Mouse (Mus musculus): Measurements from ENCODE around the gene Pou2f2. TPM values are rescaled to one million over a fixed set of nuclear protein-coding genes. Genes with fewer than 3 reads are reported as not detected.
A peak's percentile ranks its signal among the peaks of the same experiment; 100 is the strongest.

Pou2f2 gene
- total RNA-seq, 2 experiments from 2014 or later: 7.1 to 11.8 TPM

- no peak for DNase-seq (ENCODE audit: extremely low spot score in 1 of 2, low spot score in 1 of 2)
Observed at GRCm38 (mm10) chr7:25151916-25152556, 27.5 kb downstream of the Pou2f2 start.

DNA sequence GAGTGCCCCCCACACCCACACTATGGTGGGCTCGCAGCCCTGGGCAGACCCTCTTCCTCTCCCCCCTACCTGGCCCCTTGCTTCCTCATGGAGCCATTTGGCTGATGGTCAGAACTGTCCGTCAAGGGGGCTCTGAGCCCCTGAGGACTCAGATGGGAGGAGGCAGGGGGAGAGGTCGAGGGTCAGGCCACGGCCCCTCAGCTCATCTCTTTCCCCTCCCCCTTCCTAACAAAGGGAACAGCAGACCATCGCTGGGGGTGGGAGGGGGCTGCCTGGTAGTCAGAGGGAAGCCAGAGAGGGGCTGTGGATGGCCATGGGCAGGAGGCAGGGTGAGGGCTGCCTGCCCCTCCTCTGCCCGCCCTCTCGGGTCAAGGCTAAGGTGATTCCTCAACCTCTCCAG lies 28.5 kb downstream of the Pou2f2 start:
- no peak for DNase-seq (ENCODE audit: extremely low spot score in 1 of 2, low spot score in 1 of 2)

DNA sequence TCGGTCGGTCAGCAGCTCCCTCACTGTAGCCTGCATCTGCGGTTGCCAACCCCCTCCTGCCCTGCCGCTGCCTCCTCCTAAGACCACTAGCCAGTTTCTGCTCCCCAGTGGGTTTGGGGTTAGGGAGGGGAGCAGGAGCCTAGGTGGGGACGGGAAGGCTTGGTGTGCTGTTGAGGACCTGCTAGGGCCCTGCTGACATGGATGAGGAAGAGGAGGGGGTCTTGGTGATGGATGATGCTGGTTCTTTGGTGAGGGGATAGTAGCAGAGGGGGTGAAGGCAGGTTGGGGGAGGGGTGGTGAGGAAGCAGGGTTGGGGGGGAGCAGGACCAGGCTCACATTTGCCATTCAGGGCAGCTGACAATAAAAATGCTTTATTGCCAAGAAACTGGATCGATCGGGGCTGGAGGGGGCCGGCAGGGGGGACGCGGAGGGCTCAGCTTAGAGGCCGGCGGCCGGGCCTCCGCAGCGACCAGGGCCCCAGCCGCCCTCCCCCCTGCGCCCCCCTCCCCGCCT lies 29.3 kb downstream of the Pou2f2 start:
- DNase-seq (ENCODE audit: extremely low spot score in 1 of 2, low spot score in 1 of 2): no peak

DNA sequence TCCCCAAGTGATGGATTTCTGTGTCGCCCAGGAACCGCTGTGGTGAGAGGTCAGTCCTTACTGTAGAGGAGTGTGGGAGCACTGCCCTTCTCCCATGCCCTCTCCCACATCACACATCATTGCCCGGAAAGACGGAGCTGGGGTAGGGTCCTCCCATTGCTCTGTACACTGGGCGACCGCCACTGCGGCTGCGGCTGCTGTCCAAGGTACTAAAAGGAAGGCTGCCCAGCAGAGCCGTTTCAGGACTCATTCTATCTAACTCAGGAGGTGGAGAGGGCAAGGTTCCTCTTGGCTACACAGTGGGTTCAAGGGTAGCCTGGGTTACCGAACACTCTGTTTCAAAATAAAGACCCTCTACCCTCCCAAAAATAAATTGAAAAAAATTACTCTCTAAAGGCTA lies 33.6 kb downstream of the Pou2f2 start:
- DNase-seq (ENCODE audit: extremely low spot score in 1 of 2, low spot score in 1 of 2): no peak

- DNase-seq (ENCODE audit: extremely low spot score in 1 of 2, low spot score in 1 of 2): no peak
Observed at GRCm38 (mm10) chr7:25141761-25142160, 37.8 kb downstream of the Pou2f2 start.

DNA sequence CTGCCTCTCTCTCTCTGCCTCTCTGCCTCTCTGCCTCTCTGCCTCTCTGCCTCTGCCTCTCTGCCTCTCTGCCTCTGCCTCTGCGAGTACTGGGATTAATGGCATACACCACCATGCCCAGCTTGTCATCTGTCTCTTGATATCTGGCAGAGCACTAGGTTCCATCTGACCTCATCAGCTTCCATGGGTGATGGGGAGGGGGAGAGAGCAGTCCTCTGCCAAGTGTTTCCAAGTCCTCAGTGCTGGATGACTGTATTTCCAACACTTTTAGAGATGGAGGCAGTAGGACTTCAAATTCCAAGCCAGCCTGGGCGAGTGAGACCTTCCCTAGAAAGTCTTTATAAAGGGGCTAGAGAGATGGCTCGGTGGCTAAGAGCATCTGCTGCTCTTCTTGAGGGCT lies 42.0 kb downstream of the Pou2f2 start:
- DNase-seq (ENCODE audit: extremely low spot score in 1 of 2, low spot score in 1 of 2): no peak

- DNase-seq (ENCODE audit: extremely low spot score in 1 of 2, low spot score in 1 of 2): peak; percentile 78 to 86
Observed at GRCm38 (mm10) chr7:25133092-25134049, 46.2 kb downstream of the Pou2f2 start.

DNA sequence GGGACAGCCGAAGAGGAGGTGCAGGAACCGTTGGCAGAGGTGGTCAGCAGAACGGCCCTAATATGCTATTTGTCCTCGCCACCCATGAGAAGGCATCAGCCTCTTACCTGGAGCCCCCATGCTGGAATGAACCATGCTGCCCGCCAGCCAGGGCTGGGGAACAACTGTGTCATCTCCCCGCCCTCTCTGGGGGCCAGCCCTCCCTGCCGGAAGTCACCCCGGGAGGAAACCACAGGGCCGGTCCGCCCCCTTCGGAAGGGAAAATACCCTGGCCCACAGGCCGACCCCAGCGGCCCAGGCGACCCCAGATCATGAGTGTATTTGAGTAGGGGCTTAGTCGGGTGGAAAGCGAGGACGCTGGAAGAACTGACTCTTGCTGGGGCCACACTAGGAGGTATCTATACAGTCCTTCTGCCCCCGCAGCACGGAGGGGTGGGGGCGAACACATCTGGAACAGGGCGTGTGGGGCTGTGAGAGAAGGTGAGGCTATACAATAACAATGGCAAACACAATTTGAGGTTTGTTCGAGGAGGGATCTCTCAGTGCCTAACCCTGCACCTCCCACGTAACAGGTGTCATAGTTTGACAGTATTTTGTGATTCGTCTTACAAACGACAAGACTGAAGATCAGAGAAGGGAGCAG lies 47.1 kb downstream of the Pou2f2 start:
- DNase-seq (ENCODE audit: extremely low spot score in 1 of 2, low spot score in 1 of 2): no peak

GRCm38 (mm10) chr7:25131247-25131646 lies 48.3 kb downstream of the Pou2f2 start:
- no peak for DNase-seq (ENCODE audit: extremely low spot score in 1 of 2, low spot score in 1 of 2)

DNA sequence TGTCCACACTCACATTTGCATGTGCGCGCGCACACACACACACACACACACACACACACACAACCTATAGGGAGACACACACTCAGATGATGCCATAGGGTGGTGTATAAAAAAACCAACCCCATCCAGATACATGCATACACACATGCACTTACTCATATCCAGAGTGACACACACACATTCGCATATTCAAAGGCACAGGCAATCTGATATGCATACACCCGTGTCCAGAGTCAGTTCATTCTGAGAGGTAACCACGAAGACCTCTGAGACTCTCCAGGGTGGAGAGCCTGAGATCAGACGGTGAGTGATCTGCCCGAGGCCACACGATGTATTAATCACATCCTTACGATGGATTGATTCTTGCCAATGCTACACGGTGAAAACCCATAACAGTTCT lies 49.0 kb downstream of the Pou2f2 start:
- DNase-seq (ENCODE audit: extremely low spot score in 1 of 2, low spot score in 1 of 2): no peak

GRCm38 (mm10) chr7:25129390-25129979 lies 50.0 kb downstream of the Pou2f2 start:
- no peak for DNase-seq (ENCODE audit: extremely low spot score in 1 of 2, low spot score in 1 of 2)

GRCm38 (mm10) chr7:25127971-25128370 lies 51.6 kb downstream of the Pou2f2 start:
- DNase-seq (ENCODE audit: extremely low spot score in 1 of 2, low spot score in 1 of 2): no peak

GRCm38 (mm10) chr7:25125716-25126281 lies 53.7 kb downstream of the Pou2f2 start:
- no peak for DNase-seq (ENCODE audit: extremely low spot score in 1 of 2, low spot score in 1 of 2)

GRCm38 (mm10) chr7:25121240-25121786 lies 58.2 kb downstream of the Pou2f2 start:
- no peak for DNase-seq (ENCODE audit: extremely low spot score in 1 of 2, low spot score in 1 of 2)

GRCm38 (mm10) chr7:25120061-25120834 lies 59.3 kb downstream of the Pou2f2 start:
- DNase-seq (ENCODE audit: extremely low spot score in 1 of 2, low spot score in 1 of 2): no peak

DNA sequence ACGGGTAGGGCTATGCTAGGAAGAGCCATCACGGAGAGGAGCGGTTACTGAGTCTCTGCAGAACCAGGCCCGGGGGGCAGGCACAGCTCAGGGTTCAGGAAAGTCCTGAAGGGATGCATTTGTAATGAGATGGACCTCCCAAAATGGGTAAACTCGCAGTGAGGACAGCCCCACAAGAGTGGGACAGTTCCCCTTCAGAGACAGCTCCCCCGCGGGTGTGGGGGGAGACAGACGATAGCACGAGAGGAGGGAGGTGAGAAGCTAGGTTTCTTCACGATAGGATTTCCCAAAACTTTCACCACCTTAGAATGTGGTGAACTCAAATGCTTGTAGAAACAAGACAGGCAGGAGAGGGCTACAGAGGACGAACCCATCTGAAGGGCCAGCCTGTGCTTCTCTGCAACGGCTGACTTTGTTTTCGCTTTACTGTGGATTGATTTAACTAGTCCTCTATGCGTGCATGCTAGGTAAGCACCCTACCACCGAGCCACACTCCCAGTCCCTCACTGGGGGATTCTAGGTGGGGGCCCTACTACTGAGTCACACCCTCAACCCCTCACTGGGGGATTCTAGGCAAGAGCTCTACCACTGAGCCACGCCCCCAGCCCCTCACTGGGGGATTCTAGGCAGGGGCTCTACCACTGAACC lies 66.4 kb downstream of the Pou2f2 start:
- DNase-seq (ENCODE audit: extremely low spot score in 1 of 2, low spot score in 1 of 2): no peak

DNA sequence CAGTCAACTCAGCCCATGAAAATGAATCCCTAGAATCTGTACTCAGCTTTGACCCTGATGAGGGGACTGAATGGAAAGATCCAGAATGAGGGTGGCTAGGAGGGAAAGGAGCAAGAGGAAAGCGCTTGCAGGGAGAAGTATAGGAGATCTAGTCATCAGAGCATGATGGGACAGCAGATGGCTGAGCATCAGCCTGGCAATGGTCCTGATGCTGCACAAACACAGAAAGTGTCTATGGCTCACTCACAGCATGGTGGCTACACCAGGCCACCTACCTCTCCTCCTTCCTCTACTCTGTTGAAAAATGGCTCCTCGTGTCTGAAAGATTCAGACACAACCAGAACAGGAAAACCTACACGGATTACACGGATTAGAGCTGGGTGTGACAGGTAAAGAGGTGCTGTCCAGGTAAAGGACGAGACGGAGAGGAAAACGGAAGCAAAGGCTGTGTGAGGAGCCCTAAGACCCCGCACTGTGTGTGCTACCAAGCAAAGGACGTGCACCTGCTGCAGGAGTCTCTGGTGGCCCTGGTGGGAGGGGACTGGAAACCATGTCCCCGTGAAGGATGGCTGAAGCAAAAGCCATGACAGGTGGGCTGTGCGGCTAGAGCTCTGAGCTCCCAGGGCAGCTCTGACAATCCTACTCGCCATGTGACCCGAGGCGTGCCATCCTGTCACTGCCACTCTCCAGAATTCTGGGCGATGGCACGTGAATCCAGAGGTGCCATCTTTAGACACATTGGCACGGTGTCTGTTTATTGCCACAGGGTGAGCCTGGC lies 67.2 kb downstream of the Pou2f2 start:
- peak in 1 of 2 experiments; percentile 37 for DNase-seq (ENCODE audit: extremely low spot score in 1 of 2, low spot score in 1 of 2)

- no peak for DNase-seq (ENCODE audit: extremely low spot score in 1 of 2, low spot score in 1 of 2)
Observed at GRCm38 (mm10) chr7:25110336-25110735, 69.2 kb downstream of the Pou2f2 start.
